Mouse (Mus musculus): ENCODE measurements around the gene Gm20425.
"Not testable (repeated sequence)": the region's sequence is repeated elsewhere in the genome, so short reads cannot be mapped to it uniquely, and the experiment has no call there.

Gm20425 gene

GRCm38 (mm10) chr9:103224721-103225120 is 5.4 kb downstream of the Gm20425 start:
- no peak for DNase-seq (ENCODE audit: low read depth)

GRCm38 (mm10) chr9:103214281-103214680 is 15.8 kb downstream of the Gm20425 start:
- DNase-seq (ENCODE audit: low read depth), result no peak

- DNase-seq (ENCODE audit: low read depth), result no peak
Observed at GRCm38 (mm10) chr9:103213631-103214030, 16.5 kb downstream of the Gm20425 start.

- no peak for DNase-seq (ENCODE audit: low read depth)
Observed at GRCm38 (mm10) chr9:103212654-103213420, 17.3 kb downstream of the Gm20425 start.

GRCm38 (mm10) chr9:103208802-103209423 is 21.2 kb downstream of the Gm20425 start:
- DNase-seq (ENCODE audit: low read depth), result no peak

GRCm38 (mm10) chr9:103207846-103208245 is 22.3 kb downstream of the Gm20425 start:
- DNase-seq (ENCODE audit: low read depth), result peak; percentile 72

- no peak for DNase-seq (ENCODE audit: low read depth)
Observed at GRCm38 (mm10) chr9:103205786-103206185, 24.3 kb downstream of the Gm20425 start.

GRCm38 (mm10) chr9:103201561-103202260 is 28.4 kb downstream of the Gm20425 start, which contains the start of gene Srprb:
Gene Srprb, minus strand, starts transcription at chr9:103202137.
- peak; percentile 67 for DNase-seq (ENCODE audit: low read depth)

GRCm38 (mm10) chr9:103188416-103188815 is 41.7 kb downstream of the Gm20425 start:
- DNase-seq (ENCODE audit: low read depth), result no peak

- DNase-seq (ENCODE audit: low read depth), result no peak
Observed at GRCm38 (mm10) chr9:103186747-103187146, 43.4 kb downstream of the Gm20425 start.

- no peak for DNase-seq (ENCODE audit: low read depth)
Observed at GRCm38 (mm10) chr9:103185946-103186345, 44.2 kb downstream of the Gm20425 start.

GRCm38 (mm10) chr9:103184855-103185254 is 45.3 kb downstream of the Gm20425 start:
- no peak for DNase-seq (ENCODE audit: low read depth)

GRCm38 (mm10) chr9:103181886-103182285 is 48.2 kb downstream of the Gm20425 start:
- DNase-seq (ENCODE audit: low read depth), result no peak

GRCm38 (mm10) chr9:103180807-103181565 is 49.1 kb downstream of the Gm20425 start:
- peak; percentile 24 for DNase-seq (ENCODE audit: low read depth)

GRCm38 (mm10) chr9:103180303-103180702 is 49.8 kb downstream of the Gm20425 start:
- DNase-seq (ENCODE audit: low read depth), result peak; percentile 27

GRCm38 (mm10) chr9:103175692-103176091 is 54.4 kb downstream of the Gm20425 start:
- DNase-seq (ENCODE audit: low read depth), result no peak

GRCm38 (mm10) chr9:103174771-103175519 is 55.2 kb downstream of the Gm20425 start:
- no peak for DNase-seq (ENCODE audit: low read depth)

- no peak for DNase-seq (ENCODE audit: low read depth)
Observed at GRCm38 (mm10) chr9:103168771-103169170, 61.3 kb downstream of the Gm20425 start.

GRCm38 (mm10) chr9:103168046-103168445 is 62.1 kb downstream of the Gm20425 start:
- no peak for DNase-seq (ENCODE audit: low read depth)

- no peak for DNase-seq (ENCODE audit: low read depth)
Observed at GRCm38 (mm10) chr9:103163806-103164205, 66.3 kb downstream of the Gm20425 start.

GRCm38 (mm10) chr9:103155158-103155557 is 74.9 kb downstream of the Gm20425 start:
- not testable (repeated sequence) for DNase-seq (ENCODE audit: low read depth)

Data from fibroblast of lung, adult 2 months (primary cell).